Mouse (Mus musculus): ENCODE data around the gene Tmem43. TPM values are rescaled to one million over a fixed set of nuclear protein-coding genes. Genes with fewer than 3 reads are reported as not detected.
A peak's percentile ranks its signal among the peaks of the same experiment; 100 is the strongest.

Tmem43 gene
- polyA plus RNA-seq, 1 experiment from 2014 or later, result 54.0 TPM

GRCm38 (mm10) chr6:91491004-91491403, 17.5 kb downstream of the Tmem43 start:
- no peaks in the 10 kb centered on the region for H3K4me1 ChIP-seq (replicated peaks)
- no peak overlapping the region for H3K9ac ChIP-seq (replicated peaks)
- H3K9me3 ChIP-seq, result no peaks in the 10 kb centered on the region
- no peak overlapping the region for H3K4me3 ChIP-seq (replicated peaks)
- H3K27ac ChIP-seq, result no peak overlapping the region
- peaks cover 95% of the 10 kb centered on the region for H3K36me3 ChIP-seq
- no peak for ATAC-seq (ENCODE audit: insufficient number of reproducible peaks, insufficient read depth, low FRiP score, low TSS enrichment, low read depth)
- 79% methylated on average over 6 of the region's 6 CpGs for WGBS
- no peak overlapping the region for H3K4me2 ChIP-seq
- no peaks in the 10 kb centered on the region for H3K27me3 ChIP-seq

GRCm38 (mm10) chr6:91493053-91493452, 19.6 kb downstream of the Tmem43 start:
- H3K4me3 ChIP-seq (replicated peaks), result no peak overlapping the region
- no peaks in the 10 kb centered on the region for H3K4me1 ChIP-seq (replicated peaks)
- no peaks in the 10 kb centered on the region for H3K9me3 ChIP-seq
- no peak overlapping the region for H3K4me2 ChIP-seq
- H3K27me3 ChIP-seq, result no peaks in the 10 kb centered on the region
- 87% methylated on average over 10 of the region's 10 CpGs for WGBS
- no peak overlapping the region for H3K9ac ChIP-seq (replicated peaks)
- ATAC-seq (ENCODE audit: insufficient number of reproducible peaks, insufficient read depth, low FRiP score, low TSS enrichment, low read depth), result no peak
- no peak overlapping the region for H3K27ac ChIP-seq
- peaks cover 95% of the 10 kb centered on the region for H3K36me3 ChIP-seq

- Histone ChIP-seq H3K27me3 (no peaks in the 10 kb centered on the region), H3K4me3 (replicated peaks) (no peak overlapping the region), H3K4me2 (no peak overlapping the region), H3K27ac (no peak overlapping the region), H3K9ac (replicated peaks) (no peak overlapping the region), H3K9me3 (no peaks in the 10 kb centered on the region), H3K4me1 (replicated peaks) (no peaks in the 10 kb centered on the region), H3K36me3 (peaks cover 97% of the 10 kb centered on the region)
- WGBS, result 88% methylated on average over 8 of the region's 8 CpGs
- no peak for ATAC-seq (ENCODE audit: insufficient number of reproducible peaks, insufficient read depth, low FRiP score, low TSS enrichment, low read depth)
Observed at GRCm38 (mm10) chr6:91494526-91494925, 21.0 kb downstream of the Tmem43 start.

- no peak overlapping the region for H3K4me2 ChIP-seq
- no peak for ATAC-seq (ENCODE audit: insufficient number of reproducible peaks, insufficient read depth, low FRiP score, low TSS enrichment, low read depth)
- H3K4me3 ChIP-seq (replicated peaks), result no peak overlapping the region
- WGBS, result 92% methylated on average over 1 of the region's 1 CpGs
- H3K36me3 ChIP-seq, result peaks cover 99% of the 10 kb centered on the region
- H3K27me3 ChIP-seq, result no peaks in the 10 kb centered on the region
- H3K9me3 ChIP-seq, result no peaks in the 10 kb centered on the region
- H3K4me1 ChIP-seq (replicated peaks), result no peaks in the 10 kb centered on the region
- no peak overlapping the region for H3K27ac ChIP-seq
- H3K9ac ChIP-seq (replicated peaks), result no peak overlapping the region
Observed at GRCm38 (mm10) chr6:91503302-91503701, 29.8 kb downstream of the Tmem43 start.

GRCm38 (mm10) chr6:91506036-91506435, 32.5 kb downstream of the Tmem43 start:
- ATAC-seq (ENCODE audit: insufficient number of reproducible peaks, insufficient read depth, low FRiP score, low TSS enrichment, low read depth), result no peak
- H3K36me3 ChIP-seq, result peaks cover 94% of the 10 kb centered on the region

GRCm38 (mm10) chr6:91508041-91508440, 34.5 kb downstream of the Tmem43 start:
- Histone ChIP-seq H3K36me3 (peaks cover 79% of the 10 kb centered on the region), H3K27ac (no peak overlapping the region), H3K4me2 (no peak overlapping the region), H3K9ac (replicated peaks) (no peak overlapping the region), H3K4me3 (replicated peaks) (no peak overlapping the region), H3K27me3 (no peaks in the 10 kb centered on the region), H3K4me1 (replicated peaks) (no peaks in the 10 kb centered on the region), H3K9me3 (no peaks in the 10 kb centered on the region)
- no peak for ATAC-seq (ENCODE audit: insufficient number of reproducible peaks, insufficient read depth, low FRiP score, low TSS enrichment, low read depth)
- 57% methylated on average over 3 of the region's 3 CpGs for WGBS

More at GRCm38 (mm10) chr6:91506036-91506435, 32.5 kb downstream of the Tmem43 start:
- 95% methylated on average over 5 of the region's 5 CpGs for WGBS
- Histone ChIP-seq H3K4me2 (no peak overlapping the region), H3K9ac (replicated peaks) (no peak overlapping the region), H3K4me1 (replicated peaks) (no peaks in the 10 kb centered on the region), H3K27me3 (no peaks in the 10 kb centered on the region), H3K4me3 (replicated peaks) (no peak overlapping the region), H3K9me3 (no peaks in the 10 kb centered on the region), H3K27ac (no peak overlapping the region)

GRCm38 (mm10) chr6:91509326-91509725, 35.8 kb downstream of the Tmem43 start:
- Histone ChIP-seq H3K36me3 (peaks cover 66% of the 10 kb centered on the region), H3K4me1 (replicated peaks) (peaks cover 2% of the 10 kb centered on the region), H3K27me3 (no peaks in the 10 kb centered on the region), H3K4me2 (no peak overlapping the region), H3K4me3 (replicated peaks) (no peak overlapping the region), H3K9me3 (no peaks in the 10 kb centered on the region), H3K9ac (replicated peaks) (no peak overlapping the region), H3K27ac (no peak overlapping the region)
- no peak for ATAC-seq (ENCODE audit: insufficient number of reproducible peaks, insufficient read depth, low FRiP score, low TSS enrichment, low read depth)
- WGBS, result 41% methylated on average over 7 of the region's 7 CpGs

- Histone ChIP-seq H3K4me1 (replicated peaks) (peaks cover 10% of the 10 kb centered on the region), H3K9ac (replicated peaks) (no peak overlapping the region), H3K36me3 (peaks cover 57% of the 10 kb centered on the region), H3K4me3 (replicated peaks) (no peak overlapping the region), H3K27ac (no peak overlapping the region), H3K9me3 (no peaks in the 10 kb centered on the region), H3K27me3 (no peaks in the 10 kb centered on the region), H3K4me2 (no peak overlapping the region)
- 66% methylated on average over 10 of the region's 10 CpGs for WGBS
- no peak for ATAC-seq (ENCODE audit: insufficient number of reproducible peaks, insufficient read depth, low FRiP score, low TSS enrichment, low read depth)
Observed at GRCm38 (mm10) chr6:91510211-91510610, 36.7 kb downstream of the Tmem43 start.

GRCm38 (mm10) chr6:91514135-91514534, 40.6 kb downstream of the Tmem43 start:
- Histone ChIP-seq H3K9me3 (no peaks in the 10 kb centered on the region), H3K4me1 (replicated peaks) (peaks cover 19% of the 10 kb centered on the region), H3K9ac (replicated peaks) (no peak overlapping the region), H3K4me3 (replicated peaks) (no peak overlapping the region), H3K27me3 (no peaks in the 10 kb centered on the region), H3K36me3 (peaks cover 34% of the 10 kb centered on the region), H3K27ac (no peak overlapping the region), H3K4me2 (peak overlapping the region; percentile 65; the same call in 1 of the 2 replicates)
- no peak for ATAC-seq (ENCODE audit: insufficient number of reproducible peaks, insufficient read depth, low FRiP score, low TSS enrichment, low read depth)

GRCm38 (mm10) chr6:91514737-91515362, 41.3 kb downstream of the Tmem43 start:
- 24% methylated on average over 10 of the region's 10 CpGs for WGBS
- Histone ChIP-seq H3K27ac (no peak overlapping the region; the same call in 1 of the 2 replicates), H3K36me3 (peaks cover 36% of the 10 kb centered on the region), H3K4me1 (replicated peaks) (peaks cover 19% of the 10 kb centered on the region), H3K4me3 (replicated peaks) (peak overlapping the region; percentile 83), H3K9ac (replicated peaks) (peak overlapping the region; percentile 79), H3K4me2 (peak overlapping the region; percentile 65), H3K9me3 (no peaks in the 10 kb centered on the region), H3K27me3 (no peaks in the 10 kb centered on the region)
- no peak for ATAC-seq (ENCODE audit: insufficient number of reproducible peaks, insufficient read depth, low FRiP score, low TSS enrichment, low read depth)

- ATAC-seq (ENCODE audit: insufficient number of reproducible peaks, insufficient read depth, low FRiP score, low TSS enrichment, low read depth), result peak; percentile 96
- H3K36me3 ChIP-seq, result peaks cover 36% of the 10 kb centered on the region
- H3K4me1 ChIP-seq (replicated peaks), result peaks cover 19% of the 10 kb centered on the region
- H3K9ac ChIP-seq (replicated peaks), result peak within 1 kb of the TSS; percentile 88
- H3K27ac ChIP-seq, result peak within 1 kb of the TSS; percentile 73
- no peaks in the 10 kb centered on the region for H3K9me3 ChIP-seq
- H3K4me2 ChIP-seq, result peak within 1 kb of the TSS; percentile 83
- no peaks in the 10 kb centered on the region for H3K27me3 ChIP-seq
- peak within 1 kb of the TSS; percentile 83 for H3K4me3 ChIP-seq (replicated peaks)
- under 1% methylated on average over 80 of the region's 80 CpGs for WGBS
Observed at GRCm38 (mm10) chr6:91515545-91516449, 42.3 kb downstream of the Tmem43 start, which contains the start of the genes Xpc and Lsm3. TSS of gene Xpc (minus strand) at chr6:91515888. TSS of gene Lsm3 (plus strand) at chr6:91515928.

All from limb, embryonic 12.5 days (tissue).